Mouse (Mus musculus): ENCODE results near the gene Cxcl14. TPM values are rescaled to one million over a fixed set of nuclear protein-coding genes. Genes with fewer than 3 reads are reported as not detected.
A peak's percentile ranks its signal among the peaks of the same experiment; 100 is the strongest.

The Cxcl14 gene
- polyA plus RNA-seq, 1 experiment: 1.5 TPM

DNA sequence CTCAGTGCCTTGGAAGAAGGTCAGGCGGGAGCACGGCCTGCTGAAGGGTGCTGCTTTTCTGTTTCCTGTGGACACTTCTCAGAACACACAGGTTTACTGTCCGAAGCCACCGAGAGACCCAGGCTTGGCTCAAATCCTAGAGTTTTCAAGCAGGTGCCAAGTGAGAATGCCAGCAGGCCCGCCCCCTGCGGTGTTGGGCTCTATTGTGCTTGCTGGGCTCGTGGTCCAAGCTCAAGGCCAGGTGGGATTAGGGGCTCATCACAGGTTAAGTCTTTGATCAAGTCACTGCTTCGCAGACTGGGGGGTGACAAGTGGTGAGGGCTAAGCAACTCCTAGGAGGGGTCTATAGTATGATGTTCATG is 289 bp upstream of the Cxcl14 start:
- TF ChIP-seq CTCF (IDR thresholded peaks at IDR 0.05; ENCODE audit: low read depth, low read length) (no peak), POLR2A (IDR thresholded peaks at IDR 0.05; ENCODE audit: borderline replicate concordance, low read depth, low read length) (no peak)
- Histone ChIP-seq H3K4me3 (ENCODE audit: insufficient read depth, low read length) (peak overlapping the region; percentile 44), H3K4me1 (ENCODE audit: control insufficient read depth, insufficient read depth, low read length) (no peaks in the 10 kb centered on the region), H3K27ac (ENCODE audit: insufficient read depth, low read depth, low read length) (no peak overlapping the region)

DNA sequence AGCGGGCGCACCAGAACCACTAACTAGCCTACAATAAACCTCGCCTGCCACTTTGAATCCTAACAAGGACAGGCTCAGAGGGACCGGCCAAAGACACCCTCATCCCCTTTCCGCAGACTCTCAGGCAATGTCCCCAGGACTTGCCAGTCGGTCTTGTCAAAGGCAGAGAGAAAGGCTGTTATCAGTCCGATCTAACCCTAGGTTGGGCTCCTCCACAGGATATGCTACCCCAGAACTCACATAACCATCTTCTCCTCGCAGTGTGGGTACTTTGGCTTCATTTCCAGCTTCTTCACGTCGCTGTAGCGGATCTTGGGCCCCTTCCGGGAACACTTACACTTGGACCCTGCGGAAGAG is 787 bp downstream of the Cxcl14 start:
- Histone ChIP-seq H3K4me1 (ENCODE audit: control insufficient read depth, insufficient read depth, low read length) (no peaks in the 10 kb centered on the region), H3K27ac (ENCODE audit: insufficient read depth, low read depth, low read length) (no peak overlapping the region), H3K4me3 (ENCODE audit: insufficient read depth, low read length) (peak overlapping the region; percentile 44)
- no peak for TF ChIP-seq CTCF (IDR thresholded peaks at IDR 0.05; ENCODE audit: low read depth, low read length)
- no peak for TF ChIP-seq POLR2A (IDR thresholded peaks at IDR 0.05; ENCODE audit: borderline replicate concordance, low read depth, low read length)

GRCm38 (mm10) chr13:56294908-56295307 is 1.4 kb downstream of the Cxcl14 start:
- Histone ChIP-seq H3K4me3 (ENCODE audit: insufficient read depth, low read length) (no peak overlapping the region), H3K4me1 (ENCODE audit: control insufficient read depth, insufficient read depth, low read length) (no peaks in the 10 kb centered on the region), H3K27ac (ENCODE audit: insufficient read depth, low read depth, low read length) (no peak overlapping the region)
- TF ChIP-seq CTCF (IDR thresholded peaks at IDR 0.05; ENCODE audit: low read depth, low read length): no peak
- no peak for TF ChIP-seq POLR2A (IDR thresholded peaks at IDR 0.05; ENCODE audit: borderline replicate concordance, low read depth, low read length)

- Histone ChIP-seq H3K4me3 (ENCODE audit: insufficient read depth, low read length) (no peak overlapping the region), H3K27ac (ENCODE audit: insufficient read depth, low read depth, low read length) (no peak overlapping the region), H3K4me1 (ENCODE audit: control insufficient read depth, insufficient read depth, low read length) (no peaks in the 10 kb centered on the region)
- TF ChIP-seq POLR2A (IDR thresholded peaks at IDR 0.05; ENCODE audit: borderline replicate concordance, low read depth, low read length) (no peak), CTCF (IDR thresholded peaks at IDR 0.05; ENCODE audit: low read depth, low read length) (no peak)
Measured at GRCm38 (mm10) chr13:56289998-56290397, 6.4 kb downstream of the Cxcl14 start.

DNA sequence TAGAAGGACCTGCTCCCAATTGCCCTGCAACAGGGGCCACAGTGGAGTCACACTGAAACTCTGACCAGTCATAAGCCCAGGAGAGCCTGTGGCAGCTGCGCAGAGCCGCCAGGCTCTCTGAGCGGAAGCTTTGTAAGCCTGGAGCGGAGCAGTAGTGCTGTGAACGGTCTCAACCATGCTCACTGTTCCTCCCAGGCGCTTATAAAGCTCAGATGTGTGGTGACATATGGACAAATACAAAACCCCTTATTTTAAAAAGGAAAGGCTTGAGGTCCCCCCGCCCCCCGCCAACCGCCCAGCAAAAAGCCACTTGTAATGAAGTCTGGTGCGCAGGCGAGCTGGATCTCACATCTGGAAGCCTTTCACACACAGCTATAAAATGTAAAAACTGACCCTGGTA is 7.1 kb downstream of the Cxcl14 start:
- no peak for TF ChIP-seq CTCF (IDR thresholded peaks at IDR 0.05; ENCODE audit: low read depth, low read length)
- TF ChIP-seq POLR2A (IDR thresholded peaks at IDR 0.05; ENCODE audit: borderline replicate concordance, low read depth, low read length): no peak
- Histone ChIP-seq H3K4me1 (ENCODE audit: control insufficient read depth, insufficient read depth, low read length) (no peaks in the 10 kb centered on the region), H3K4me3 (ENCODE audit: insufficient read depth, low read length) (no peak overlapping the region), H3K27ac (ENCODE audit: insufficient read depth, low read depth, low read length) (no peak overlapping the region)

DNA sequence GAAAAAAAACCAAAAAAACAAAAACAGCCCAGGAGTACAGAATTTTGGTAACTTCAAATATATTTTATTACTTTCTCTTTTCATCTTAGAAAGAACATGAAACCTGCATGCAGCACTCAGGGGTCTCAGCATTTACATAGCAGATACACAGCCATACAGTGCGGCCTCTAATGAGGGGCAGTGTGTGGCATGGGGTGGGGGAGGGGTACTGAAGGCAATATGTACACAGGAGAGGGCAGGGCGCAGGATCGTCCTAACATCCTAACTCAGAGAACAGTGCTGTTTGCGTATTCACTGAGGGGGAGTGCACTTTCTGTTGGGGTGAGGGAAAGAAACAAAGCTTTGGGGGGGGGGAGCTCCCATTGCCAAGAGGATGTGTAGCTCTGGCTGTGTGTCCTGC is 7.8 kb downstream of the Cxcl14 start:
- TF ChIP-seq POLR2A (IDR thresholded peaks at IDR 0.05; ENCODE audit: borderline replicate concordance, low read depth, low read length) (no peak), CTCF (IDR thresholded peaks at IDR 0.05; ENCODE audit: low read depth, low read length) (no peak)

GRCm38 (mm10) chr13:56287091-56287490 is 9.3 kb downstream of the Cxcl14 start:
- TF ChIP-seq CTCF (IDR thresholded peaks at IDR 0.05; ENCODE audit: low read depth, low read length) (no peak), POLR2A (IDR thresholded peaks at IDR 0.05; ENCODE audit: borderline replicate concordance, low read depth, low read length) (no peak)
- Histone ChIP-seq H3K4me1 (ENCODE audit: control insufficient read depth, insufficient read depth, low read length) (no peaks in the 10 kb centered on the region), H3K27ac (ENCODE audit: insufficient read depth, low read depth, low read length) (no peak overlapping the region), H3K4me3 (ENCODE audit: insufficient read depth, low read length) (no peak overlapping the region)

More for the DNA sequence above, 7.8 kb downstream of the Cxcl14 start:
- Histone ChIP-seq H3K27ac (ENCODE audit: insufficient read depth, low read depth, low read length) (no peak overlapping the region), H3K4me1 (ENCODE audit: control insufficient read depth, insufficient read depth, low read length) (no peaks in the 10 kb centered on the region), H3K4me3 (ENCODE audit: insufficient read depth, low read length) (no peak overlapping the region)

DNA sequence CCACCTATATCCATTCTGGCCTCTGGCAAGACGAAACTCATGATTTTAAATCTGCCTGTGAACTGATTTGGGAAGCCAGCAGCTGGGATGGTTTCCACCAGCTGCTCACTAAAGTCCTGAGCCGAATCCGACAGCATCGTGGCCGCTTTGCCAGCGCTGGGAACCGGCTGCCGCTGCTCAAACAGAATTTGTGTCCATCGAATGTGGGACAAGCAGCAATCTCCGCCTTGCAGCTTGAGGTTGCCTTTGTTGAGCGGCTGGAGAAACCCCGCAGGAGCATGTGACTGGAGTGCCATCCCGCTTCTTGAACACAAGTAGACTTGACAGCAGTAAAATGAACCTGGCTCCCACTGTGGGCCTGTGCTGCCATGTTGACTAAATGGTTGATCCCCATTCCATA is 13.0 kb downstream of the Cxcl14 start:
- H3K27ac ChIP-seq (ENCODE audit: insufficient read depth, low read depth, low read length): no peak overlapping the region
- H3K4me1 ChIP-seq (ENCODE audit: control insufficient read depth, insufficient read depth, low read length): no peaks in the 10 kb centered on the region
- no peak overlapping the region for H3K4me3 ChIP-seq (ENCODE audit: insufficient read depth, low read length)
- TF ChIP-seq CTCF (IDR thresholded peaks at IDR 0.05; ENCODE audit: low read depth, low read length): no peak
- no peak for TF ChIP-seq POLR2A (IDR thresholded peaks at IDR 0.05; ENCODE audit: borderline replicate concordance, low read depth, low read length)

- no peak overlapping the region for H3K27ac ChIP-seq (ENCODE audit: insufficient read depth, low read depth, low read length)
- H3K4me1 ChIP-seq (ENCODE audit: control insufficient read depth, insufficient read depth, low read length): no peaks in the 10 kb centered on the region
- no peak overlapping the region for H3K4me3 ChIP-seq (ENCODE audit: insufficient read depth, low read length)
- no peak for TF ChIP-seq POLR2A (IDR thresholded peaks at IDR 0.05; ENCODE audit: borderline replicate concordance, low read depth, low read length)
- TF ChIP-seq CTCF (IDR thresholded peaks at IDR 0.05; ENCODE audit: low read depth, low read length): peak; percentile 49; the same call in 1 of the 2 replicates
Measured at GRCm38 (mm10) chr13:56280356-56280755, 16.0 kb downstream of the Cxcl14 start.

DNA sequence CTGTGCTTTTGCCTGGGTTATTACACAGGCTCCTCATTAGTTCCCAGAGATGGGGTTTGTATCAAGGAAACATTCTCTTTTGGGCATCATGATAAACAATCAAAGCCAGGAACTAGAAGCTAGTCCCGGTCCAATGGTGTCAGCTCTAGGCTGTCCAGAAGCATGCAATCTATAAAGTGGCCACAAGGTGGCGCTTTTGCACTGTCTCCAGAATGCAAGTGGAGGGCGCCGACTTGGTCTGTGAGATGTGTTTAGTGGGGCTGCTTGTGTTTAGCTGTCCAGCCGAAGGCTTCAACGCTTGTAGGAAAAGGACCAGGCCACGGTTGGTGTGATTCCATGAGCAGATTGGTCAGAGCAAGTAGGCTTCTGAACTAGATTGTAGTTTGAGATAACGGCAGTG is 16.9 kb downstream of the Cxcl14 start:
- H3K27ac ChIP-seq (ENCODE audit: insufficient read depth, low read depth, low read length): no peak overlapping the region
- TF ChIP-seq POLR2A (IDR thresholded peaks at IDR 0.05; ENCODE audit: borderline replicate concordance, low read depth, low read length) (no peak), CTCF (IDR thresholded peaks at IDR 0.05; ENCODE audit: low read depth, low read length) (peak; percentile 90)
- no peak overlapping the region for H3K4me3 ChIP-seq (ENCODE audit: insufficient read depth, low read length)
- no peaks in the 10 kb centered on the region for H3K4me1 ChIP-seq (ENCODE audit: control insufficient read depth, insufficient read depth, low read length)

DNA sequence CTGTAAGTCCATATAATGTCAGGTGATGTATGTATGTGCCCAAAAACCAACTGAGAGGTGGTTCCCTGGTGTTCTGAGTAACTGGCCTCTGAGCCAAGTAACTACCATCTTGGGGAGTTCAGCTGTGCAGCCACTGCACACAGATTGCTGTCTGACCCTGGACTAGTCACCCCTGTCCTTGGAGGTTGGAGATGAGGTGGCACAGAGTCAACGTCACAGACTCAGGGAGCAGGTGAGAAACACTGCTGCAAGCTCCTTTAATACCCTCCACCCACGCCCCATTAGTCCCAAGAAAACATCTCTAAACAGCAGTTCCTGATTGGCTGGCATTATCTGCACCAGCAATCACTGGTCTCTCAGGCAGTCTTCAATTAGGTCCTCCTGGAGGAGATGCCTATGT is 21.2 kb downstream of the Cxcl14 start:
- no peak for TF ChIP-seq CTCF (IDR thresholded peaks at IDR 0.05; ENCODE audit: low read depth, low read length)
- TF ChIP-seq POLR2A (IDR thresholded peaks at IDR 0.05; ENCODE audit: borderline replicate concordance, low read depth, low read length): no peak
- no peak overlapping the region for H3K27ac ChIP-seq (ENCODE audit: insufficient read depth, low read depth, low read length)
- H3K4me3 ChIP-seq (ENCODE audit: insufficient read depth, low read length): no peak overlapping the region
- no peaks in the 10 kb centered on the region for H3K4me1 ChIP-seq (ENCODE audit: control insufficient read depth, insufficient read depth, low read length)
